Mouse (Mus musculus): ENCODE measurements around the gene Nmur1. TPM values are rescaled to one million over a fixed set of nuclear protein-coding genes. Genes with fewer than 3 reads are reported as not detected.

The Nmur1 gene
- polyA plus RNA-seq, 1 experiment from 2014 or later: 0.46 TPM

- H3K9me3 ChIP-seq (ENCODE audit: control insufficient read depth, low read length): no peaks in the 10 kb centered on the region
- no peak overlapping the region for H3K4me2 ChIP-seq (ENCODE audit: low read depth, low read length)
- H3K4me3 ChIP-seq (ENCODE audit: low read length): no peak overlapping the region
- ATAC-seq: no peak
- H3K27ac ChIP-seq (ENCODE audit: low read length): no peak overlapping the region
- H3K9ac ChIP-seq (ENCODE audit: low read depth, low read length): no peak overlapping the region
- H3K27me3 ChIP-seq (replicated peaks; ENCODE audit: control insufficient read depth, insufficient read depth, low read length): no peaks in the 10 kb centered on the region
- 61% methylated on average over 8 of the region's 8 CpGs for WGBS
- H3K4me1 ChIP-seq (ENCODE audit: control insufficient read depth, insufficient read depth, low read length): peaks cover 3% of the 10 kb centered on the region; the same call in 1 of the 2 replicates
- H3K36me3 ChIP-seq (ENCODE audit: control insufficient read depth, insufficient read depth, low read length): no peaks in the 10 kb centered on the region
These were observed 25.8 kb downstream of the Nmur1 start for GRCm38 (mm10) chr1:86400096-86400754.

DNA sequence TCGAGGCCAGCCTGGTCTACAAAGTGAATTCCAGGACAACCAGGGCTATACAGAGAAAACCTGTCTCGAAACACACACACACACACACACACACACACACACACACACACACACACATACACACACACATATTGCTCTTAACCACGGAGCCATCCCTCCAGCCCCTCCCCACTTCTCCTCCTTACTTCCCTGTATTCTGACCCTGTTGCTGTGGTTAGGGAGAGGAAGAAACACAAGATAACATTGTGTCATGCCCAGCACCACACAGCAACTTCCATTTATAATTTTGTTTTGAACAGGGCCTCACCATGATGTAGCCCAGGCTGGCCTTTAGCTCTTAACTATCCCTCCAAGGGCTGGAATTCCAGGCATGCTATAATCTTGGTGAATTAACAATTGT lies 26.7 kb downstream of the Nmur1 start:
- H3K4me2 ChIP-seq (ENCODE audit: low read depth, low read length): no peak overlapping the region
- H3K4me3 ChIP-seq (ENCODE audit: low read length): no peak overlapping the region
- H3K4me1 ChIP-seq (ENCODE audit: control insufficient read depth, insufficient read depth, low read length): peaks cover 3% of the 10 kb centered on the region; the same call in 1 of the 2 replicates
- 86% methylated on average over 3 of the region's 3 CpGs for WGBS
- ATAC-seq: no peak
- no peak overlapping the region for H3K27ac ChIP-seq (ENCODE audit: low read length)
- H3K27me3 ChIP-seq (replicated peaks; ENCODE audit: control insufficient read depth, insufficient read depth, low read length): no peaks in the 10 kb centered on the region
- no peaks in the 10 kb centered on the region for H3K9me3 ChIP-seq (ENCODE audit: control insufficient read depth, low read length)
- no peak overlapping the region for H3K9ac ChIP-seq (ENCODE audit: low read depth, low read length)
- no peaks in the 10 kb centered on the region for H3K36me3 ChIP-seq (ENCODE audit: control insufficient read depth, insufficient read depth, low read length)

DNA sequence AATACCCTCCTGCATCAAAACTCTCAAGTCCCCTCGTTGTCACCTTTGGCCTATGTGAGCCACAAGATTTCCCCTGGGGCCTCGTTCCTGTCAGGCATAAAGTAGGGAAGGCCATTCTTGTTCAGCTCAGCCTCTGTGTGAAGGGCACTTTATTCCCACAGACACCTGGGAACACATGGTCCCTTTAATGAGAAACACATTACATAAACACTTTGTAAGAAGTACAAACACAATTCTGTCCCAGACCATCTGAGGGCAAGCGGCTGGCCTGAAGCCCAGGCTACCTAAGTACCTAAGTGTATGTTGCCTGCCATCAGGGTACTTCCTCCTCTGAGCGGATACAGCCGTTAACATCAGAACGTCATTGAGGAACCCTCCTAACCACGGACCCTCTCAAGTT lies 27.8 kb downstream of the Nmur1 start:
- ATAC-seq: no peak
- H3K4me1 ChIP-seq (ENCODE audit: control insufficient read depth, insufficient read depth, low read length): peaks cover 3% of the 10 kb centered on the region; the same call in 1 of the 2 replicates

DNA sequence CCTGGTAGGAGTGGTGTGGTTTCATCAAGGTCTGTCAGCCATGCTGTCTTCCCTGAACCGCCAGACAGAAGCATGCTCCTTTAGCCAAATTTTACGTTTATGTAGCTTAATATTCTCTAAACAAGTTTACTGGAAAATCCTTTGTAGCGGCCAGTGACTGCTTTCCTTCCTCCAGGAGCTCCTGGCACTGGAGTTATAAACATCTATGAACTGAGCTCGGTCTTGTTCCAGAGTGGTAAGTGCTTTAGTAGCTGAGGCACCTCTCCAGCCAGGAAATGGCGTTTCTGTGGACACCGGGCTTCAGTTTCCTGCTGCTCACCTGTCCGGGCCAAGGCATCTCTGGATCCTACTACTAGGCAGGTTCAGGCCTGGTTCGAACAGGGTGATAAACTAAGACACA lies 28.4 kb downstream of the Nmur1 start:
- H3K4me2 ChIP-seq (ENCODE audit: low read depth, low read length): no peak overlapping the region
- H3K27ac ChIP-seq (ENCODE audit: low read length): no peak overlapping the region
- no peak overlapping the region for H3K9ac ChIP-seq (ENCODE audit: low read depth, low read length)
- no peak overlapping the region for H3K4me3 ChIP-seq (ENCODE audit: low read length)
- peaks cover 3% of the 10 kb centered on the region; the same call in 1 of the 2 replicates for H3K4me1 ChIP-seq (ENCODE audit: control insufficient read depth, insufficient read depth, low read length)
- H3K36me3 ChIP-seq (ENCODE audit: control insufficient read depth, insufficient read depth, low read length): no peaks in the 10 kb centered on the region
- no peak for ATAC-seq
- no peaks in the 10 kb centered on the region for H3K9me3 ChIP-seq (ENCODE audit: control insufficient read depth, low read length)
- WGBS: 59% methylated on average over 8 of the region's 8 CpGs
- H3K27me3 ChIP-seq (replicated peaks; ENCODE audit: control insufficient read depth, insufficient read depth, low read length): no peaks in the 10 kb centered on the region

More for the DNA sequence above, 27.8 kb downstream of the Nmur1 start:
- no peaks in the 10 kb centered on the region for H3K36me3 ChIP-seq (ENCODE audit: control insufficient read depth, insufficient read depth, low read length)
- H3K4me3 ChIP-seq (ENCODE audit: low read length): no peak overlapping the region
- no peak overlapping the region for H3K27ac ChIP-seq (ENCODE audit: low read length)
- no peaks in the 10 kb centered on the region for H3K9me3 ChIP-seq (ENCODE audit: control insufficient read depth, low read length)
- no peak overlapping the region for H3K4me2 ChIP-seq (ENCODE audit: low read depth, low read length)
- H3K9ac ChIP-seq (ENCODE audit: low read depth, low read length): no peak overlapping the region
- WGBS: 43% methylated on average over 7 of the region's 7 CpGs
- no peaks in the 10 kb centered on the region for H3K27me3 ChIP-seq (replicated peaks; ENCODE audit: control insufficient read depth, insufficient read depth, low read length)

DNA sequence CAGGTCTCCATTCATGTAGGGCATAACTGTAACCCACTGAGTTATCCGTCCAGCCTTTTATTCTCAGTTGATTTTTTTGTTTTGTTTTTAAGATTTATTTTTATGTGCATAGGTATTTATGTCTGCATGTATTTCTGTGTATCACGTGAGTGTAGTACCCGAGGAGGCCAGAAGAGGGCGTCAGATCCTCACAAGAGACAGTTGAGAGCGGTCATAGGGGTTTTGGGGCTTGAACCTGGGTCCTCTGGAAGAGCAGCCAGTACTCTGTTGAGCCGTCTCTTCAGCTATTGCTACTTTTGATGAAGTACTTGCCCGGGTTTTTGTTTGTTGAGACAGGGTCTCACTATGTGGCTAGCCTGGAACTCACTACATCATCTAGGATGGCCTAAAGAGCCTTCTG lies 30.1 kb downstream of the Nmur1 start:
- Histone ChIP-seq H3K4me3 (ENCODE audit: low read length) (no peak overlapping the region), H3K4me1 (ENCODE audit: control insufficient read depth, insufficient read depth, low read length) (peaks cover 3% of the 10 kb centered on the region; the same call in 1 of the 2 replicates), H3K27ac (ENCODE audit: low read length) (no peak overlapping the region), H3K27me3 (replicated peaks; ENCODE audit: control insufficient read depth, insufficient read depth, low read length) (no peaks in the 10 kb centered on the region), H3K9ac (ENCODE audit: low read depth, low read length) (no peak overlapping the region), H3K4me2 (ENCODE audit: low read depth, low read length) (no peak overlapping the region), H3K36me3 (ENCODE audit: control insufficient read depth, insufficient read depth, low read length) (no peaks in the 10 kb centered on the region), H3K9me3 (ENCODE audit: control insufficient read depth, low read length) (no peaks in the 10 kb centered on the region)
- WGBS: 70% methylated on average over 7 of the region's 7 CpGs
- ATAC-seq: no peak

DNA sequence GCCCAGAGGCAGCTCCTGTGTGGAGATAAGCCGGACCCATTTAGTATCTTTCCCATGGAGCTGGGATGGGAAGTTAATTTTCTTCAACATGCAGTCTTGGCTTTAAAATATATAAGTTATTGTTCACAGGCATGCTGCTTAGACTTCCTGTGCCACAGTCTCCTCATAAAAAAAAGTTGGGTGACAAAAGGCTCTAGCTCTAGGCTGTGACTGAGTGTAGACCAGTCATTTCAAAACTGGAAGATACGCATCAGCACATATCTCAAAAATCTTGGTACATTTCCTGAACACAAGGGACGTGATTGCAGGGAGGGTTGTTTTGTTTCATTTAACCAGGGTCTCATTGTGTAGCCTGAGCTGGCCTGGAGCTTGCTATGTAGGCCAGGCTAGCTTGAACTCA lies 31.8 kb downstream of the Nmur1 start:
- Histone ChIP-seq H3K9ac (ENCODE audit: low read depth, low read length) (no peak overlapping the region), H3K36me3 (ENCODE audit: control insufficient read depth, insufficient read depth, low read length) (no peaks in the 10 kb centered on the region), H3K27ac (ENCODE audit: low read length) (no peak overlapping the region), H3K4me1 (ENCODE audit: control insufficient read depth, insufficient read depth, low read length) (peaks cover 3% of the 10 kb centered on the region; the same call in 1 of the 2 replicates), H3K4me3 (ENCODE audit: low read length) (no peak overlapping the region), H3K9me3 (ENCODE audit: control insufficient read depth, low read length) (no peaks in the 10 kb centered on the region), H3K4me2 (ENCODE audit: low read depth, low read length) (no peak overlapping the region), H3K27me3 (replicated peaks; ENCODE audit: control insufficient read depth, insufficient read depth, low read length) (no peaks in the 10 kb centered on the region)
- 85% methylated on average over 3 of the region's 3 CpGs for WGBS
- no peak for ATAC-seq

DNA sequence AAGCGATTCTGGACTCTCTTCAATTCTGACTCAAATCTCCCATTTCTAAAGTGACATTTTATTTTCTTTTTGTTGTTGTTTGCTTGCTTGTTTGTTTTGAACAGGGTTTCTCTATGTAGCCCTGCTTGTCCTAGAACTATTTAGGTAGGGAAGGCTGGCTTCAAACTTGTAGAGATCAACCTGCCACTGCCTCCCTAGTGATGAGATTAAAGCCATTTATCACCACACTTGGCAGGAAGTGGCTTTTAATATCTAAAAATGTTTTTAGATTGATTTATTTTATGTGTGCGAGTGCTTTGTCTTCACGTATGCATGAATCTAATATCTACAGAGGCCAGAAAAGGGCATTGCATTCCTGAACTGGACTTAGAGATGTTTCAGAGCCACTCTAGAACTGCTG lies 32.8 kb downstream of the Nmur1 start:
- no peak overlapping the region for H3K4me2 ChIP-seq (ENCODE audit: low read depth, low read length)
- no peak overlapping the region for H3K9ac ChIP-seq (ENCODE audit: low read depth, low read length)
- no peaks in the 10 kb centered on the region for H3K27me3 ChIP-seq (replicated peaks; ENCODE audit: control insufficient read depth, insufficient read depth, low read length)
- no peaks in the 10 kb centered on the region for H3K9me3 ChIP-seq (ENCODE audit: control insufficient read depth, low read length)
- 79% methylated on average over 3 of the region's 3 CpGs for WGBS
- H3K27ac ChIP-seq (ENCODE audit: low read length): no peak overlapping the region
- no peaks in the 10 kb centered on the region for H3K36me3 ChIP-seq (ENCODE audit: control insufficient read depth, insufficient read depth, low read length)
- H3K4me1 ChIP-seq (ENCODE audit: control insufficient read depth, insufficient read depth, low read length): peaks cover 3% of the 10 kb centered on the region; the same call in 1 of the 2 replicates
- H3K4me3 ChIP-seq (ENCODE audit: low read length): no peak overlapping the region
- ATAC-seq: no peak

- Histone ChIP-seq H3K9ac (ENCODE audit: low read depth, low read length) (no peak overlapping the region), H3K4me3 (ENCODE audit: low read length) (no peak overlapping the region), H3K4me2 (ENCODE audit: low read depth, low read length) (no peak overlapping the region), H3K27me3 (replicated peaks; ENCODE audit: control insufficient read depth, insufficient read depth, low read length) (no peaks in the 10 kb centered on the region), H3K4me1 (ENCODE audit: control insufficient read depth, insufficient read depth, low read length) (no peaks in the 10 kb centered on the region), H3K36me3 (ENCODE audit: control insufficient read depth, insufficient read depth, low read length) (no peaks in the 10 kb centered on the region), H3K9me3 (ENCODE audit: control insufficient read depth, low read length) (no peaks in the 10 kb centered on the region), H3K27ac (ENCODE audit: low read length) (no peak overlapping the region)
- 66% methylated on average over 2 of the region's 2 CpGs for WGBS
- no peak for ATAC-seq
These were observed 34.6 kb downstream of the Nmur1 start for GRCm38 (mm10) chr1:86391425-86391824.

DNA sequence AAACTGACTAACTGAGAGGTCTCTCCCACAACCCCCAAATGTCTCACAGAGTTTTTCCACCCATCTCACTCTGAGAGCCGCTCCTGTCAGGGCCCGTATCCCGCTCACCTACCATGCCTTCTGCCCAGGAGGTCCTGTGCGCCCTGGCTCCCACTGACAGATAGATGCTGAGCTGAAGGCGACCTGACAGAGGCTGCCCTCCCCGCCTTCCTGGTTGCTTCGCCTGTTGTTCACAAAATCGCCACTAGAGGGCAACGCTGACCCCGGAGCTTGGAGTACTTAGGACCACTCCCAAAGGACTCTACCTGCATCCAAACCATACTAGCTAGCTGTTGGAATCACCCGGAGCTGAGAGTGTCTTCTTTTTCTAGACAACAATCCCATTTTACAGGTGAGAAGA lies 36.8 kb downstream of the Nmur1 start:
- 3% methylated on average over 11 of the region's 11 CpGs for WGBS
- Histone ChIP-seq H3K9me3 (ENCODE audit: control insufficient read depth, low read length) (no peaks in the 10 kb centered on the region), H3K36me3 (ENCODE audit: control insufficient read depth, insufficient read depth, low read length) (no peaks in the 10 kb centered on the region), H3K4me3 (ENCODE audit: low read length) (no peak overlapping the region), H3K9ac (ENCODE audit: low read depth, low read length) (no peak overlapping the region), H3K27me3 (replicated peaks; ENCODE audit: control insufficient read depth, insufficient read depth, low read length) (no peaks in the 10 kb centered on the region), H3K4me1 (ENCODE audit: control insufficient read depth, insufficient read depth, low read length) (no peaks in the 10 kb centered on the region), H3K27ac (ENCODE audit: low read length) (no peak overlapping the region), H3K4me2 (ENCODE audit: low read depth, low read length) (no peak overlapping the region)
- peak; percentile 60; the same call in 1 of the 2 replicates for ATAC-seq

GRCm38 (mm10) chr1:86381027-86381426 lies 45.0 kb downstream of the Nmur1 start:
- H3K4me2 ChIP-seq (ENCODE audit: low read depth, low read length): 0 out of 2 replicates have a peak overlapping the region, but pooled peaks have one; percentile 8
- no peaks in the 10 kb centered on the region for H3K9me3 ChIP-seq (ENCODE audit: control insufficient read depth, low read length)
- peak; percentile 47 for ATAC-seq
- H3K36me3 ChIP-seq (ENCODE audit: control insufficient read depth, insufficient read depth, low read length): no peaks in the 10 kb centered on the region
- 28% methylated on average over 13 of the region's 13 CpGs for WGBS
- H3K4me3 ChIP-seq (ENCODE audit: low read length): no peak overlapping the region
- no peak overlapping the region for H3K27ac ChIP-seq (ENCODE audit: low read length)
- H3K4me1 ChIP-seq (ENCODE audit: control insufficient read depth, insufficient read depth, low read length): 0 out of 2 replicates have a peak, but pooled peaks cover 2% of the 10 kb centered on the region
- H3K27me3 ChIP-seq (replicated peaks; ENCODE audit: control insufficient read depth, insufficient read depth, low read length): no peaks in the 10 kb centered on the region
- H3K9ac ChIP-seq (ENCODE audit: low read depth, low read length): no peak overlapping the region

Data from intestine, embryonic 16.5 days (tissue).